Mouse (Mus musculus): ENCODE data around the gene Wrnip1. TPM values are rescaled to one million over a fixed set of nuclear protein-coding genes. Genes with fewer than 3 reads are reported as not detected.

Wrnip1 gene
- polyA plus RNA-seq (2012; ENCODE audit: low replicate concordance) = 28.8 and 36.6 TPM in 2 replicates

DNA sequence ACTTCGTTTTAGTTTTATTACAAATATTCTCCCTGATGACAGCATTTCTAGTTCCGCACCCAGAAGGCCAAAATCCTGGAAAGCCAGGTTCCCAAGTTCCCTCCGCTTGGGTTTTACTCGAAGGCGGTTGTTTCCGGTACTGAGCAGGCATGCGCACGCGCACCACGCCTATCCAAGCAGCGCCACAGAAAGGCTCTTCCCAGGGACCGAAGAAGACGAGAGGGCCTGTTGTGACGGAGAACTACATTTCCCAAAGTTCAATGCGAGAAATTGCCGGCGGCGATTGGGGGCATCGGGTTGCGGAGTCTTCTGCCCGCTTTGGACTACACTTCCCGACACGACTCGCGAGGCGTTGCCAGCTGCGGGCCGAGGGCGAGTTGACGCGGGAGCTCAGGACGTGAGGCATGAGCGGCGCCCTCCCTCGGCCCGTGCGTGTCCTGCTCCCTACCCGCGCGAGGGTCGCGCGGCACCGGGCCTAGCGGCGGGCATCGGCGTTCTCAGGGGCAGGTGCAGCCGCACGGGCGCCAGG, at the start of gene Wrnip1:
Gene Wrnip1, plus strand, starts transcription at position 346 of the 529 bp plus-strand sequence.

DNA sequence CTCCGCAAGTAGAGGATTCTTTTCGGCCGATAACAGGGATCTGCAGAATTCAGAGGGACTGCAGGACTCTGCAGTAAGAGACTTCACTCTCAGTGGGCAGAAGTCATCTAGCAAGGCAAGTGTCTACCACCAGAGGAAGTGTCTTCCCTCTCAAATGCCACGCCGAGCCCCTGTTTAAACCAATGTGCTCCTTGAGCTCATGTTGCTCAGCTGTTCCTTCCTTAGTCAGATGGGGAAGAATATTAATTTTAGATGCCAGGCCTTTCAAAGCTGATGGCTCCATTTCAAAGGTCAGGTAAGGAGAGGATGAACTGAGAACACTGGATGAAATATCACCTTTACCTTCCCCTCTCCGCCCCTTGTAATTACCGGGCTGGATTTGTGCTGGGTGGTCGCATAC, 18.0 kb upstream of the Wrnip1 start, which contains the start of gene Mylk4:
Gene Mylk4, minus strand, starts transcription at position 139 of the 400 bp plus-strand sequence.

DNA sequence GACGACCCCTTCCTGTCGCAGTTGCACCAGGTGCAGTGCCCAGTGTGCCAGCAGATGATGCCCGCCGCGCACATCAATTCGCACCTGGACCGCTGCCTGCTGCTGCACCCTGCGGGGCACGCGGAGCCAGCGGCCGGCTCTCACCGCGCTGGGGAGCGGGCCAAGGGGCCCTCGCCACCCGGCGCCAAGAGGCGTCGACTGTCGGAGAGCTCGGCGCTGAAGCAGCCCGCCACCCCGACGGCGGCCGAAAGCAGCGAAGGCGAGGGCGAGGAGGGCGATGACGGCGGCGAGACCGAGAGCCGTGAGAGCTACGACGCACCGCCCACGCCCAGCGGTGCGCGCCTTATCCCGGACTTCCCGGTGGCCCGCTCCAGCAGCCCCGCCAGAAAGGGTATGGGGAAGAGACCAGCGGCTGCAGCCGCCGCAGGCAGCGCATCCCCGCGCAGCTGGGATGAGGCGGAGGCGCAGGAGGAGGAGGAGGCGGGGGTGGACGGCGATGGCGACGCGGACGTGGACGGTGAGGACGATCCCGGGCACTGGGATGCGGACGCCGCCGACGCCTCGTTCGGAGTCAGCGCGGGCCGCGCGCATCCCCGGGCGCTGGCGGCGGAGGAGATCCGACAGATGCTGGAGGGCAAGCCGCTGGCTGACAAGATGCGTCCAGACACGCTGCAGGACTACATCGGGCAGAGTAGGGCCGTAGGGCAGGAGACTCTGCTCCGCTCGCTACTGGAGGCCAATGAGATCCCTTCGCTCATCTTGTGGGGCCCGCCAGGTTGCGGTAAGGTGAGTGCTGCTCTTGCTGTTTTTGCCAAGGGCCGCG, 632 bp downstream of the Wrnip1 start, which contains the start of gene D930007J09Rik:
Gene D930007J09Rik, minus strand, starts transcription at position 591 of the 823 bp plus-strand sequence.

GRCm38 (mm10) chr13:32850668-32851404, 49.0 kb downstream of the Wrnip1 start, which contains the start of gene Serpinb1a:
Gene Serpinb1a (minus strand): TSS chr13:32851185.

Other genes starting within 250 kb of the Wrnip1 start
- 0.03 TPM in 1 of 2 replicates, not detected in the other for gene Mylk4, start 18.1 kb upstream of the Wrnip1 start, polyA plus RNA-seq (2012; ENCODE audit: low replicate concordance)
- not detected in 2 replicates for gene D930007J09Rik, start 811 bp downstream of the Wrnip1 start, polyA plus RNA-seq (2012; ENCODE audit: low replicate concordance)
- gene Serpinb1a, start 49.1 kb downstream of the Wrnip1 start, polyA plus RNA-seq (2012; ENCODE audit: low replicate concordance) = 3.3 and 19.9 TPM in 2 replicates
- gene Serpinb1c, start 96.2 kb downstream of the Wrnip1 start, polyA plus RNA-seq (2012; ENCODE audit: low replicate concordance) = 0.20 TPM in 1 of 2 replicates, not detected in the other
- gene Serpinb6b, start 163.2 kb downstream of the Wrnip1 start, polyA plus RNA-seq (2012; ENCODE audit: low replicate concordance) = 0.56 and 1.9 TPM in 2 replicates
- 1.5 and 1.6 TPM in 2 replicates for gene Serpinb9, start 201.2 kb downstream of the Wrnip1 start, polyA plus RNA-seq (2012; ENCODE audit: low replicate concordance)
- gene Serpinb9b, start 225.4 kb downstream of the Wrnip1 start, polyA plus RNA-seq (2012; ENCODE audit: low replicate concordance) = 0.19 and 0.27 TPM in 2 replicates